Mouse (Mus musculus) CD8-positive naive resting alpha-beta T cell, adult 2 months (primary cell): Measurements from ENCODE around the gene Drd4.

ENCODE experiments used
- DNase-seq, 2 experiments: peaks; one replicate each; pipeline ENCODE4 v3.0.0; 2022; ENCODE audit warnings: low read depth in 2 of 2, low spot score in 2 of 2

Drd4 gene

DNA sequence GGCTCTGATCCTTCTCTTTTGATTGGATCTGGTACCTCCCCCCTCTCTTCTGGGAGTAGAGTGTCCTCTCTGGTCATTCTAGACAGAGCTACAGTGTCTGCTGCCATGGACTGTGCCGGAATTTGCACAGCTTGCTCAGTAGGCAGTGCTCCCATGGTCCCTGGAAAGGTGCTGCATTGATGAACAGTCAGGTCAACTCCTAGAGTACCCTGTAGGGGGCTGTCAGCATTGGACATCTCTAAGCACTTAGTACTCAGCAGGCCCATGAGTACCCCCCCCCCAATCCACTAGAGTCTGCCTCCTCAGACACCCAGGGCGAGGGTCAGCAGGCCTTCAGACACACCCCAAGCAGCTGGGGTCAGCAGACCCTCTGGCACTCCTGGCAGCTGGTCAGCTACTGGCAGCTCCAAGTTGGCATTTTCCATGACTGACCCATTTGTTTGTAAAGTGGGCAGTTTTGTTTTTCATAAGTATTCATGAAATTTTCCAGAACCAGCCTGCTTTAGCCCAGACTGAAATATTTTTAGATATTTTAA lies 43.3 kb downstream of the Drd4 start:
- no peak for DNase-seq

DNA sequence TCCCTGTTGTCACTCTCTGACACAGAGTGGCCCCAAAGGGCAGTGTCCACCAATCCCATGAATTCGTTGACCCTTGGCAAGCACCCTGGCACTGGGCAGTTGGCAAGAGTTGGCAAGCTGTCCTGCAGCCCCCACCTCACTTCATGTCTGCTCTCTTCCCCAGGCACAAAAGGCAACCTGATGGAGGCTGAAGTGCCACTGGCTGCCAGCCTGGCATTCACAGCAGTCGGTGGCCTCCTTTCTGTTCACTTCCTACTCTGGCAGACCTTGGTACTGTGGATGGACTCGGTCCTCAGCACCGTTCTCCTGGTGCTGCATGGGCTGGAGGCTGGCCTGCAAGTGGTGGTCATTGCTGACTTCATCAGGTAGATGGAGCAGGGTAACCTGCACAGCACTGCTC lies 43.9 kb downstream of the Drd4 start:
- DNase-seq: no peak

DNA sequence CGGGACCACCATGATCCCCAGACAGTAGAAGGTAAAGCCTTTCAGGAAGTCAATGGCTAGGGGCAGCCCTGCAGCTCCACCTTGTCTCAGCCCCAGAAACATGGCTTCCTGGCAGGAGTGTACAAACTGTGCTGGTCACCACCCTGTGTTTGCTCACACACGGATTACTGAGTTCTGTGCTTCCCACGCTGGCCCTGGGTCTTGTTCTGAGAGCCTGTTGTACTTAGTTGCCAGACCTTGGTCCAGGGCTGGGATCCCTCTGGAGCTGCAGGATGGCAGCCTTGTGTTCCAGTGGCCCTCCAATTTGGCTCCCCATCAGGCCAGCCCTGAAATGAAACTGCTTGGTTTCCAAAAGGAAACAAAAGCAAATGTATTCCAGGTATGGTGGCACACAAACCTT lies 44.5 kb downstream of the Drd4 start:
- no peak for DNase-seq

DNA sequence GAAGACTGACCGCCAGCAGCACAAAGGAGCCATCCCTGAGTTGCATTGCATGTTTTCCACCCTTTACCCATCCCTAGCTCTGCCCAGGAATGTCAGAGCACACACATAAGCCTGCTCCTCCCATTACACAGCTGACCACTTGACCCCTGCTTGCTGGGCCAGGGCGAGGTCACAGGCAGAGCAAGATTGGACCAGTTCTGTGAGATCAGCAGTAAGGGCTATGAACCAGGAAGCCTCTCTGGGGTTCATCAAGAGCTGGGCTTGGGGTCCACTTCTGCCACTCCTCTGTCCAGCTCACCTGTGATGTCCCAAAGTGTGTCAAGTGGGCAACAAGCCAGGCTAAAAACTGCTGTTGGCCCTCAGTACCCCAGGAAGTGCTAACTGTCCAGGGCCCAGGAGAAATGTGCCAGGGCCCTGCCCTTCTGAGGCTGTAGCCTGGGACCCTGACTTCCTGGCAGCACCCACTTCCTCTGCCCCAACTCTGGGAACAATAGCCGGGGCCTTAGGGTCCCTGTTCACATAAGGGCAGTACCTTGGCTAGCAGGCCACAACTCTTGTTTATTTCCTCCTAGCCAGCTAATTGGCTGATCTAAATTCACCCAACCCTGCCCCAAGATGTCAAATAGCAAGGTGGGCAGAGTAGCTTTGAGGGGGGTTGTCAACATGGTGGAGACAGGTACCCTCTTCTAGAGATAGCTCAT lies 46.1 kb downstream of the Drd4 start:
- DNase-seq: no peak

DNA sequence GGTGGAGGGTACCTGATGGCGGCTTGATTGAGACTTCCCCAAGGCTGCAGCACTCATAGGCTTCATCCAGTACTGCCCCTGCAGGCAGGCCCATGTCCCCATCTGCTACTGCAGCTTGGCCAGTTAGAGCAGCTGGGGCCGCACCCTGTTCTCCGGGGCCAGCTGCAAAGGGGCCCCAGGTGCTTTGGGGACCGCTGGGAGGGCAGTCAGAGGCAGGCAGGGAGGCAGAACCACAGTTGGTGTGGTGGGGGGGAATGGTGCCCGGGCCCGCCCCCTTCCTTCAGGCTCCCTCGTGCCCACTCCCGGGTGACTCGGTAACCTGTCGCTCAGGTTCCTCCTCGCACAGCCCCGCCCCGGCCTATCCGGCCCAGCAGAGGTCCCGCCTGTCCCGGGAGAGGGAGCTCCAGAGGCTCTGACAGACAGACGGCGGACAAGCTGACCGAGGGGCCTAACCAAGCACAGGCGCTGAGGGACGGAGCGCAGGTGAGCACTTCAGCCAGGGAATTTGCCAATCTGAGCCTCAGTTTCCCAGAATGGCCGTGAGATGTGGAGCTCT lies 46.8 kb downstream of the Drd4 start, which contains the start of gene Eps8l2:
TSS of gene Eps8l2 (plus strand) at position 305 of the 556 bp plus-strand sequence.
- no peak for DNase-seq

DNA sequence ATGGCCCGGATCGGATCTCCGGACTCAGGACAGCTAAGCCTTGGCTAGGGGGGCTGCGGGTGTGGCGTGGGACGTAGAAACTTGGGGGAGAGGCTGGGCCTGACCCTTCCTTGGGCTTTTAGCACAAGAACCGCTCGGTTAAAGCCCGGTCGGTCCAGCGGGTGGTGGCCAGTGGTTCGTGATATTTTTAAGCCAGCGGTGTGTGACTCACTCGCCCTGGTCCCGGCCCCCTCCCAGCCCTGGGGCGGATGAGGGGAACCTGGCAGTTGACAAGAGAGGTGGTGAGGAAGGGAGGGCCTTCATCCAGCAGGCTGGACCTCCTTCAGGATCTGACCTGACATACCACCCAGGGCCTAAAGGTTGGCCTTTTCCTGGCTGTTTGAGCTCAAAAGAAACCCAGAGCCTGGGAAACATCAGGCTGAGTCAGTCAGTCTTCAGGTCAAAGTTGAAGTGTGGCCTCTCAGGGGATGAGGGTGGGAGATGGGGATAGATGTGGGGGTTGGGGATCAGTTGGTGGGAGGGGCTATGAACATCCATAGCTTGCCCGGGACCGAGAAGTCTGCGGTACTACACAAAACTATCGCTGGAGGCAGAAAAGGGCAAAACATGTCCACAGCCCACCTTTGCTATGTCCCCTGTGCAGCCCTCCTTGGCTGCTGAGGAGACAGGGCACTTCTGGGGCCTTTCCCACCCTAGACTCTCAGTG lies 47.6 kb downstream of the Drd4 start:
- no peak for DNase-seq

DNA sequence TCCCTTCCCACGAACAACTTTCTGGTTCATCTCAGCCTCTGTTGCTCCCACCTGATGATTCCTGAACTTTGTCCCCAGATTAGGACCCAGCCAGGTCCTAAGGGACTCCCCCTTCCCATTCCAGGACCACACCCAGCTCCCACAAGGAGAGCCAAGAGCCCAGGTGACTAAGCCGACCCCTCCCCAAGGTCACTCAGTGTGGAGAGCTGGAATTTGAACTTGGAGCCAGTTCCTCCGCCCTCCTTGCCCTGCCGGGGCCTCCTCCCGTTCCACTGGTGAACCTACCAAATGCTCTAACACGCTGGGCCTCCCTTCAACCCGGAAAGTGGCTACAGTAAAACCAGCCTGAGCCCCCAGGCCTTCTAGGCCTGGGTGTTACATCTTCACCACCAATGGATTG lies 48.2 kb downstream of the Drd4 start:
- no peak for DNase-seq

DNA sequence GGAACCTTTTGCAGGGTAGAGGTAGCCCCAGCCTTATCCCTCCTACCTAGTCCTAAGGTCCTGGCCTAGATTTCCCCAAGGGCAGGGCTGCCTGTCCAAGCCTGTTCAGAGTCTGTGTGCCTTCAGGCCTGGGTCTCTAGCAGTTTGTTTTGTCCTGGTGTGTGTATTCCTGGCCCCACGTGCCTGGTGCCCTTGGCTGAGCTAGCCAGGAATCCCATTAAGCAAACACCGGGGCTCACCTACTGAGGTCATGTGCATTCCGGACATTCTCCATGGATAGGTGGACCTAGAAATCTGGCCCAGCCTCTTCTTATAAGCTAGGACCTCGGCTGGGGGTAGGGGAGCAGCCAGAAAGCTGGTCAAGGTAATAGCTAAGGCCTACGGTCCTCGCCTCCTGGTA lies 48.7 kb downstream of the Drd4 start:
- no peak for DNase-seq

DNA sequence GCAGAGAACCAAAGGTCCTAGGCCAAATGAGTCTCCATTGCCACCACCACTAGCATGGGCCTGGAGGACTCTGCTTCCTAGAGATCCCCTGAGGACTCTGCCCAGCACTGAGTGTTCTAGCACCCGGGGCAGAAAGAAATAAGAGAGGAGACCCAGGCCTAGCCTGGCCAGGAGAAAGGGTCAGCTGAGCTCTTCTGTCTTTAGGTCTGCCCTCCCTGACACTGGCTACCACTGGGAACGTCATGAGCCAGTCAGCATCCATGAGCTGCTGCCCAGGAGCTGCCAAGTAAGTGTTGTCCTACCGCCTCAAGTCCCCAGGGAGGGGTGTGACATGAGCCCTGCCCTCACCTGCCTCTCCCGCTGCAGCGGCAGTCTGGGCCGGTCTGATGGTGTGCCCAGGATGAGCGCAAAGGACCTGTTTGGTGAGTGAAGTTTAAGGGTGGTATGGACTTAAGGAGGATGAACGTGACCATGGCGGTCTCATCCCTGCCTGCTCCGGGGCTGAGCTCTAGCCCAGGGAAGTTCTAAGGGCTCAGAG lies 50.0 kb downstream of the Drd4 start:
- no peak for DNase-seq

DNA sequence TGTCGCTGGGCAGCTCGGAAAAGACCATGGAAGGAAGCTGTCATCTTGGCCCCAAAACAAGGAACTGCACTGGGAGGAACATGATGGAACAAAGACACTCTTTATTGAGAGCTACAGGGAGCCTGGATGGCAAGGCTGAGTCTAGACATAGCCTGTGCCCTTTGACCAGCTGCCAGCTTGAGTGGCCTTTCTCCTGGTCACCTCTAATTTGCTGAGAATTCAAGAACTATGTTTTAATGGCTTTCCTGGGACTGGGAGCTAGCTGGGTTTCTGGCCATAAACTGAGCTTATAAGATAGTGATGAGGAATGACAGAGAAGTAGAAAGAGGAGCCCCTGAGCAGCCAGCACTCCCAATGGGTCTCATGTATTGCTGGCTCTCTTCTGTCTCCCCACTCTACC lies 51.4 kb downstream of the Drd4 start:
- DNase-seq: no peak

DNA sequence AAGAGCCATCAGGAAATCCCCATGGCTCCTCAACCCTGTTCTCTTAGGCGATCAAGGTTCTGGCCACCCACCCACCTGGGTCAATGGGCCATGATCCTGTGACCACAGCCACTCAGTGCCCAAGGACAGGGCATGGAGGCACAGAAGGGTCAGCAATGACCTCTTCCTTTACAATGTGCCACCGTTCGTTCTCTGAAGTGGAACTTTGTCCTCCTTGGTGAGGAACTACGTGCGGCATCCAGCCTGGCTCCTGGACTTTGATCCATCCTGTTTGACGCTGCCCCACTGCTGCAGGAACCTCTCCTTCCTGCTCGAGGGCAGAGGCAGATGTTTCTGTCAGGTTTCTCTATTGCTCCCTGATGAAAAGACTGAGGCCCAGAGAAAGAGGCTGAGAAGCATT lies 51.9 kb downstream of the Drd4 start:
- no peak for DNase-seq

DNA sequence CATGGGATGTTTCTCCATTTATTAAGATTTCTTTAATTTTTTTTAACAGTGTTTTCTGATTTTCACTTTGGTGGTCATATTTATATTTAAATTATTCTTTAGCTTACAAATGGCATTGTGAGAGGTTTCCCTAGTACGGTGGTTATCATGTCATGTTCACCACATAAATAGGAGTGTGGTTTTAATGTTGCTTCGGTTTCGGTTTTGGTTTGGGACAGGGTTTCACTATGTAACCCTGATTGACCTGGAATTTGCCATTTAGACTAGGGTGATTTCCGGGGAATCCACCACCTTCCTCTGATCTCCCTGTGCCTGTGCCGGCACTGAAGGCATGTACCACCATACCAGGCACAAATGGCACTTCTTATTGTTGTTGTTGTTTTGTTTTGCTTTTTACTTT lies 53.0 kb downstream of the Drd4 start:
- peak in 1 of 2 experiments; percentile 37 for DNase-seq
